Mouse (Mus musculus) retina, adult 2 months (tissue): ENCODE data around the gene Zfp235.

Experiments used
- DNase-seq: peaks from one replicate; pipeline ENCODE4 v3.0.0-alpha.2; 2012; ENCODE audit warnings: low read depth, low spot score

Gene Zfp235

GRCm38 (mm10) chr7:24133996-24134828 lies at the start of gene Zfp235:
Zfp235 (plus strand) TSS chr7:24134169.
- peak; percentile 83 for DNase-seq

GRCm38 (mm10) chr7:24086871-24087270 lies 47.1 kb upstream of the Zfp235 start:
- no peak for DNase-seq

GRCm38 (mm10) chr7:24087485-24088125 lies 46.4 kb upstream of the Zfp235 start:
- no peak for DNase-seq

DNA sequence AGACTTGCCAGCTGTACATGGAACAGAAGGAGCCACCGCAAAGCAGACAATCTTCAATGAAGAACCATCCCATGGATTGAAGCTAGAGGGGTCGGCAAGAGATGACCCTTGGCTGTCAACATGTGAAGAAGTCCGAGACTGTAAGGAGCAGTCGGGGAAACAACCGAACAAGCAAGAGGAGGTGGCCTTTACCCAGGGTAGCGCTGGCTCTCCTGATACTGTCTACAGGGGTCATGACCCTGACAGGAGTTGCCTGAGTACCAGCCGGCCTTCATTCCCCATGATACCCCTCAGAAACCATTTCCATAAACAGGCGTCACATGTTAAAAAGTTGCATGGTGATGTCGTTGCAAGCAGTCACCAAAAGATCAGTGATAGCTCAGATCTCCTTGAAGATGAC lies 29.6 kb upstream of the Zfp235 start:
- DNase-seq, result no peak

DNA sequence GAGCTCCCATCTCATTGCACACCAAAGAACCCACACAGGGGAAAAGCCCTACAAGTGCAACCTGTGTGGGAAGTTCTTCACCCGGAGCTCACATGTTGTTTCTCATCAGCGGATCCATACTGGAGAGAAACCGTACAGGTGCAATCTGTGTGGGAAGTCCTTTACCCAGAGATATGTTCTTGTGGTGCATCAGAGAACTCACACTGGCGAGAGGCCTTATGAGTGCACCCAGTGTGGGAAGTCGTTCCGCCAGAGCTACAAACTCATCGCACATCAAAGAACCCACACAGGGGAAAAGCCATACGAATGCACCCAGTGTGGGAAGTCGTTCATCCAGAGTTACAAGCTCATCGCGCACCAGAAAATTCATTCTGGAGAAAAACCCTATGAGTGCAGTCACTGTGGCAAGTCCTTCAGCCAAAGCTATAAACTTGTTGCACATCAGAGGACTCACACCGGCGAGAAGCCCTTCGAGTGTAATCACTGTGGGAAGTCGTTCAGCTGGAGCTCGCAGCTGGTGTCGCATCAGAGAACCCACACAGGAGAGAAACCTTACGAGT lies 28.7 kb upstream of the Zfp235 start:
- DNase-seq, result no peak

GRCm38 (mm10) chr7:24110839-24111238 lies 23.1 kb upstream of the Zfp235 start:
- no peak for DNase-seq

DNA sequence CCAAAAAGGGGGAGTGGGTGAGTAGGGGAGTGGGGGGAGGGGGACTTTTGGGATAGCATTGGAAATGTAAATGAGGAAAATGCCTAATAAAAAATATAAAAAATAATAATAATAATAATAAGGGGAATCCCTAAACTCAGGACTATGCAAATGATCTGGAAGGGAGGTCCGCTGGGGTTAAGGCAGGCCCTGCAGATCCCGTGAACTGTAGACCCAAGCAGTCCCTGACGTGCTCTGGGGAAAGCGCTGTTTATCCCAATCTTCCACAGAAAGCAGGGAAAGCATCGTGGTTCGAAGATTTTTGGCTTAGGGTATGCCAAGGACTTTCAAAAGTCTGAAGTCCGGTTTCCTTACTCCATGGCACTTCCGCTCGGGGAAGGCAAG lies 22.2 kb upstream of the Zfp235 start:
- DNase-seq, result no peak

DNA sequence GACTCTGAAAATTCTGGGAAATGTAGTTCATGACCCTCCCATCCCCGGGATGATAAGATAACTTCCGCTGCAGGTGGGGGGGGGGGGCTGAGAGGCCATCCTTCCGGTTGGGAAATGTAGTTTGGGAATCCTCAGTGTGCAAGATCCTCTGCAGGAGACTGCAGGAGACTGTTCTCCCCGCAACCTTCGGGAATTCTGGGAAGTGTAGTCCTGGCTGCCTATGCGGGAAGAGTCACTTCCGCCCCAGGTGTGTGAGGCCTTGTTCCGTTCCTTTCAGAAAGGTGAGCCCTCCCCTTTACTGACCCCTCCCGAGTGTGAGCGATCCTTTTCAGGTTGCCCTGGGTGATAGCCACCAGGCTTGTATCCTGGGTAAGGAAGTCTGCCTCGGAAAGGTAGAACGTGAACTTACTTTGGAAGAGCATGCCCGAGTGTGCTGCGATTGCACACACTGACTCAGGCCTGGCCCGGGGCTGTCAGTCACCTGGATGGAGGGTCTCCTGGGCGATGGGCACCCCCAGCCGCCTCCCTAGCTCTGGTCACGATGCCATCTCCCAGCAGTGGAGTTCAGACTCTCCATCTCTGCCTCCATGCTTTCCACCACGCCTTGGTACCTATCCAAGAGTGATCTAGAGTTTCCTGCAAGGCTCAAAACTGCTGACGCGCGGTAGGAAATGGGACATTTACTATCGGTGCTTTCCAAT lies 21.7 kb upstream of the Zfp235 start, which contains the start of gene Zfp112:
TSS of gene Zfp112 (plus strand) at position 159 of the 701 bp plus-strand sequence.
- DNase-seq, result peak; percentile 90

- no peak for DNase-seq
Measured at GRCm38 (mm10) chr7:24113001-24113400, 21.0 kb upstream of the Zfp235 start.

DNA sequence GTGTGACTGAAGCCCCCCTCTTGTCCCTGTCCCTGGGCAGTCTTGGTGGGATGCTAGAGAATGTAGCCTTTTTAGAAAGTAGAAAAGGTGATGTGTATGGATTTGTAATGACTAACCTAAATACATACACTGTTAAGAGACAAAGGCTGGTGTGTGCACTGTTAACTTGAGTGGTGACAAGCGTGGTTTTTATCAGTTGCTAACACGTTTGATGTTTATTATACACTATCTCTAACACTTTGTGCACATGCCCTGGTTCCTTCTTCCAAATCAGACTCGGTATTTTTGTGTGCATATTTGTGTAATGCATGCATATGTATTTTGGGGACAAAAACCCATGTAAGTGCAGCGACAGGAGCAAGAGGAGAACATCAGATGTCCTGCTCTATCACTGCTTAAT lies 17.3 kb upstream of the Zfp235 start:
- DNase-seq, result no peak

DNA sequence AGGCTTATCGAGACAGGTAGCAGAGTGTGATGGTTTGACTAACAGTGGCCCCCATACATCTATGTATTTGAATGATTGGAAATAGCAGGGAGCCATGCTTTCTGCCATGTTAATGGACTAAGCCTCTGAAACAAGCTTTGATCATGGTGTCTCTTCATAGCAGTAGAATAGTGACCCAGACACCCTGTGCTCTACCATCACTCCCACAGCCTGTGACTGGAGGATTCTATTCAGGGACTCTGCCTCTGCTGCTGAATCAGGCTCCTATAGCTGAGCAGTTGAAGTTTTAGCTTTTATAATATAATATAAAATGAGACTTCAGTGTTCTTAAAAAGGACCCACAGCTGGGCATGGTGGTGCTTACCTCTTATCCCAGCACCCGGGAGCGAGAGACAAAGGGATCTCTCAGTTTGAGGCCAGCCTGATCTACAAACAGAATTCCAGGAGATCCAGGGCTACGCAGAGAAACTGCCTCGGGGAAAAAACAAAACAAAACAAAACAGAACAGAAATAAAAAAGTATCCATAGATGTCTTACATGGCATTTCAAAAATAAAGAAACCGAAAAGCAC lies 459 bp upstream of the Zfp235 start:
- DNase-seq, result no peak

- DNase-seq, result no peak
Measured at GRCm38 (mm10) chr7:24142566-24142965, 8.6 kb downstream of the Zfp235 start.

GRCm38 (mm10) chr7:24153272-24153671 lies 19.3 kb downstream of the Zfp235 start:
- DNase-seq, result no peak

DNA sequence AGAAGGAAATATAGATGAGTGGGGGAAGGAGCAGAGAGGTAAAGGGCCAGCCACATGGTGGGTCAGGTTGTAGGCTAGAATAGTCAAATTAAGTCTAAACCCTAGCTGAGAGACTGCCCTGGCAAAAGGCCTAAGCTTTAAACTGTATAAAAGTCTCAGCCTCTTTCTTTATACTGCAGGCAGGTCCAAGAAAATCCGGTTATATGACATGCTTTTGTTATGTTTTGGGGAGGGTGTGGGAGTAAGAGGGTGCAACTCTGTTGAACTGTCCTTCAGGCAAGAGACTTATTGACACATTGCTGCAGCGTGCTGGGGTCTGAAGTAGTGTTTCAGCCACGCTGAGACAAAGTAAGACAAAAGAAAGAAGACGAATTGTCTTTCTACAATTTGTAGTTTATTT lies 38.2 kb downstream of the Zfp235 start:
- DNase-seq, result no peak

DNA sequence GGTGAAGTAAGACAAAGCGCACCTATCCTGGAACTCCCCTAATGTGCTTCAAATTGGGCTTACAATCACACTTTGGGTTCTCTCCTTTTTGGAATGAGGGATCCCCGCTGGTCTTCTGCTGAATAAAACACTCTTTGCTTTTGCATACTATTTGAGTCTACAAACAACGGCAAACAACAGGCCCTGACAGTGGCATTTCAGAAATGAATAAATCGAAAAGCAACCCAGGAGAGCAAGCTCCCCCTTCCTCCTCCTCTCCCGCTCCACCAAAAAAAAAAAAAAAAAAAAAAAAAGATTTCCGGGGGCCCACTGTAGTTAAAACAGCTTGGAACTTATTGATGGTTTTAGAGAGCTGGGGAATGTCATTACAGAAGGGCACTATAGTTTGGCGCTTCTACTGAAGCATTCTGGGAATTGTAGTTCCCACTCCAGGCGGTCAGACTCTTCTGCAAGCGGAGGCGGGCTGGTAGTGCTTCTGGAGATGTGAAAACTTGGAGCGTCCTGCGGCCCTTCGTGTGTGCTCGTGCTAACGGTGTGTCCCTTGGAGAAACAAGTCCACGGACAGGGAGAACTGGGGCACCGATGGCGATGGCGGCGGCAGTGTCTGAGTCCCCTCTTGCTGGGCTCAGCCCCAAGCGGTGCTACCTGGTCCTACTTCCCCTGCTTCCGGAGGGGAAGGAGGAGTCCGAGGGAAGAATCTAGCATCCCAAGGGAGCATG lies 40.8 kb downstream of the Zfp235 start, which contains the start of gene Zfp114:
TSS of gene Zfp114 (plus strand) at position 443 of the 719 bp plus-strand sequence.
- peak; percentile 71 for DNase-seq

DNA sequence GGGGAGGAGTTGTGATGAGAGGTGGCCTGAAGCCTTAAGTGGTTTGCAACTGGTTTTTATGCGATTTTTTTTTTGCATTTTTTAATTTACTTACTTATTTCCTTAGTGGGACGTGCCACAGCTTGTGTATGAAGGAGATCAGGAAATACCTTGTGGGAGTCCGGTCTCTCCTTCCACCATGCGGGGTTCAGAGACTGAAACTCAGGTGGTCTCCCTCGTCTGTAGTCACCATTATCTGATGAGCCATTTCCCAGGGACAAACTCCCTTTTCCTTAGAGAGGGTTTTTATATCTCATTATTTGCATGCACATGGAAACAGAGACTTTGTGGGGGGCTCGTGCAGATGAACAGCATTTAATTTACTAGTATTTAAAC lies 41.4 kb downstream of the Zfp235 start:
- DNase-seq, result no peak

DNA sequence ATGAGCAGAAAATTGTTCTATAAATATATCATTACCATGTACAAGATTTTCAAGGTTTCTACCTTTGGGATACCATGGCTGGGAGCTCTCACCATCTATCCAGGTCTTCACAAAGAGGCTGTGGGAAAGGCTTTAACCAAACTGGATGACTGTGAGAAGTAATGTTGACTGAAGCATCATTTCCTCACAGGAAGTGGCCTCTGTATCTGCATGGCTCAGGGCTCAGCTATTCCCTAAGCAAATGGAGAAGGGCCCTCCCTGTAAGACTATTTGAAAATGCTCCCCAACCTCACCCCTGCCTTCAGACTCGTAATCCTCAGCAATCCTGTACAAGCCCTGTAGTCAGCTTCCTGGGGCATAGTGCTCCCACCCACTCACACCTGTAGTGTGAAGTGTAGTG lies 53.6 kb downstream of the Zfp235 start:
- DNase-seq, result no peak

DNA sequence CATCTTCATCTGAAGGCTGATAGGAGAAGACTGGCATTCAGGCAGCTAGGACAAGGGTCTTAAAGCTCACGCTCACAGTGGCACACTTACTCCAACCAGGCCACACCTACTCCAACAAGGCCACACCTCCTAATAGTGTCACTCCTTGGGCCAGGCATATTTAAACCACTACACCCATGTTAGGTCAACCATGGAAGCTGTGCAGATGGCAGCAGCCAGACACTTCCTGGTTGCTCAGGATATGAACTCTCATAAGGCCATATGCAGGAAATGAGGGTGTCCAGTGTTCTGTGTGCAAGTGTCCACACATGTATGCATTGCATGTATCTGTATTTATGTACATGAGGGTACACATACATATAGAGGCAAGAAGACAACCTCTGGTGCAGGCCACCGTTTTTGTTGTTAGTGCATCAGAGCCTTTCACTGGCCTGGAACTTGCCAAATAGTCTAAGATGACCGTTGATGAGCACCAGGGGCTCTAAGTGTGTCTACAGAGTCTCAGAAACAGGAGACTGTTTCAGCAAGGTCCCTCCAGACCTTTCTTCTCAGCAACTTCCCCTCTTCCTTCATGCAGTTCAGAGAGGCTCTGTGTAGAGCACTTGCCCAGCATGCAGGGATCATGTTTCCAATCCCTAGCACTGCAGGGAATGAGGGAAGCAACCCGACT lies 55.1 kb downstream of the Zfp235 start:
- no peak for DNase-seq

- DNase-seq, result no peak
Measured at GRCm38 (mm10) chr7:24189571-24189944, 55.6 kb downstream of the Zfp235 start.

- DNase-seq, result no peak
Measured at GRCm38 (mm10) chr7:24191361-24191760, 57.4 kb downstream of the Zfp235 start.
